Mouse (Mus musculus) right cerebral cortex, postnatal 36 days (tissue): Measurements from ENCODE around the gene Stmnd1.
"Not testable (repeated sequence)": the region's sequence is repeated elsewhere in the genome, so short reads cannot be mapped to it uniquely, and the experiment has no call there.

ENCODE experiments used
- DNase-seq, 2 experiments: peaks; one replicate each; pipeline ENCODE4 v3.0.0; 2022; ENCODE audit warnings: low spot score in 2 of 2, mixed read lengths in 1 of 2

Gene Stmnd1

DNA sequence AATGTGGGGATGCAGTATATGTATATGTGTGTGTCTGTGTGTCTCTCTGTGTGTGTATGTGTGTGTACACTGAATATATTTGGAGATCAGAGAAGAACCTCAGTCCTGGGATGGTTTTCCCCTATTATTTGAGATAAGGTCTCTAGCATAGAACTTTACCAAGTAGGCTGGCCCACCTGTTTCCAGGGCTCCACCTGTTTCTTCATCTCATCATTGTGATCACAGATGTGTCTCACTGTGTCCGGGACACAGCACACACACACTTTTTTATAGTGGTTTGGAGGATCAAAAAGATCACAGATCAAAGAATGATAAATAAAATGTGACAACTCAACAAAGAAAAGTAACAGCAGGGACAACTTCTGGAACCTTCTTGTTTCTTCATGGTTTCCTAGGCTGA is 17.0 kb downstream of the Stmnd1 start:
- no peak for DNase-seq

DNA sequence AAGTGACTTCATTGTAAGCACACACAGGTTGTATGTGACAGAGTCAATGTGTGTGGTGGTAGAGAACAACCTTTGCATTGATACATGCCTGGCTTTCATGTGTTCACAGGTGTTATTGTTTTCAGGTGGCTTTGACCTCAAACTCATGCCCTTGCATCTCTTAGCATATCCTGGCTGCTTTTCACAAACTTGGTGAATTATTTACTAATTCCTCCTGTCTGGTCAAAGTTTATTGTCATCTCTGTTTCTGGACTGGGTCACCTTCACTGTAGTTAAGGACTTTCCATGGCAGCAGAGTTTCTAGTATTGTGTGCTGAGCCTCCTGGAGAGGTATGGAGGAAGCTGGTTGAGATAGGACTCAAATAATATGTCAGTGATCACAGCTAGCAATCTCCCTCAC is 20.8 kb downstream of the Stmnd1 start:
- DNase-seq: no peak

DNA sequence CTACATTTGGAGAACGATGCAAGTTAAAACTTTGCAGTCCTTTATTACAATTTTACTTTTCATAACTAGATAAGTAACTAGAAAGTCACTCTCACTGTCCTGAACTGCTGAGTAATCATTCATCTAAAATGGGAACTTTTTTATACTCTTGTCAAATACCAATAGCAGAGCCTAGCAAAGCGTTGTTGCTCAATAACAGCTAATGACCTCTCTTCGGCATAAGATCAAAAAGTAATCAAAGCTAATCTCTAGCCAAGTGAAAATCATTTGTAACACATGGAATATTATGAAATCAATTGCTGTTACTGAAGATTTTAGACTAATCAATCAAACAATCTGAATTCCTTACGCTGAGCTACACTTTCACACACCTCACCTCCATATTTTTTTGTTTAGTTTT is 24.2 kb downstream of the Stmnd1 start:
- no peak for DNase-seq

- DNase-seq: peak; percentile 39 to 46
These were observed 37.3 kb downstream of the Stmnd1 start for GRCm38 (mm10) chr13:46310790-46311189.

- DNase-seq: no peak
These were observed 39.7 kb downstream of the Stmnd1 start for GRCm38 (mm10) chr13:46313176-46313575.

DNA sequence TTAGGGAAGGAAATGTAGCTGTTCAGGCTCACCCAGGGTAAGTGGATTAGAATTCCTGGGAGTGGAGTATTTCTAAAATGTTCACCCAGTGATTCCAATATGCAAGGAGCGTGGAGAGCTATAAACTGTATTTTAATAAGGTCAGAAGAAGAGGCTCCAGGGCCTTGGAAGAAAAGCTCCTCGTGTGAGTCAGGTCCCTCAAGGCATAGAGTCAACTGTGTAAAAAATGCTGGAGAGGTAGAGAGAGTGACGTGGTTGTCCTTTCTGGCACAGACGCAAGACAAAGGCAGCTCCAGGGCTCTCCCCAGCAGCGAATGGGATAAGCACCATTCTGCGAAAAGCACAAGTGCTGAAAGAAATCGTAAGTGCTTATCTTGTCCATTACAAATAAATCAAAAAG is 41.6 kb downstream of the Stmnd1 start:
- no peak for DNase-seq

- DNase-seq: no peak
These were observed 52.9 kb downstream of the Stmnd1 start for GRCm38 (mm10) chr13:46326351-46326985.

DNA sequence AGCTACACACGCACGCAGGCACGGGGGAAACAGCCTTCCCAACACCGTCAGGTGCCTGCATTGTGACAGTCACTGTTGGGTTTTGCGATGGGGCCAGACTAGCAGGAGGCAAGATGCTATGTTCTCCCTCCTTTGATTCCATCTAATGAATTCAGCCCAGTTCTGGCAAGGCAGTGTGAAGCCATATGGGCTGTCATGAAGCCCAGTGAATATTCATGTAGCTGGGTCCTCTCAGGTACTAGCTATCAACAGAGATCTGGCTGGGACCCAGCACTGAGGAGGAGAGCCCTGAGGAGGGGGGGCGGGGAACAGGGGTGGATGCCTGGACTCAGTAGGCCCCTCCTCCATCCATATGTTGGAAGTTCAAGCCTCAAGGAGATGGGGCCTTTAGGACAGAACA is 61.5 kb downstream of the Stmnd1 start:
- peak; percentile 57 to 71 for DNase-seq

DNA sequence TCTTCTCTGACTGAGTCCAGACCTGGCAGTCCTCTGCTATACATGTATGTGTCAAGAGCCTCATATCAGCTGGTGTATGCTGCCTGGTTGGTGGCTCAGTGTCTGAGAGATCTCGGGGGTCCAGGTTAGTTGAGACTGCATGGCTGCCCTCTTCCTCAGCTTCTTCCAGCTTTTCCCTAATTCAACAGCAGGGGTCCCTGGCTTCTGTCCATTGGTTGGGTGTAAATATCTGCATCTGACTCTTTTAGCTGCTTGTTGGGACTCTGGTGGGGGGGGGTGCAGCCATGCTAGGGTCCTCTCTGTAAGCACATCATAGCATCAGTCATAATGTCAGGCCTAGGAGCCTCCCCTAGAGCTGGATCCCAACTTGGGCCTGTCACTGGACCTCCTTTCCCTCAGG is 62.8 kb downstream of the Stmnd1 start:
- not testable (repeated sequence) for DNase-seq

- no peak for DNase-seq
These were observed 64.3 kb downstream of the Stmnd1 start for GRCm38 (mm10) chr13:46337791-46338190.

GRCm38 (mm10) chr13:46339954-46340353 is 66.4 kb downstream of the Stmnd1 start:
- no peak for DNase-seq

DNA sequence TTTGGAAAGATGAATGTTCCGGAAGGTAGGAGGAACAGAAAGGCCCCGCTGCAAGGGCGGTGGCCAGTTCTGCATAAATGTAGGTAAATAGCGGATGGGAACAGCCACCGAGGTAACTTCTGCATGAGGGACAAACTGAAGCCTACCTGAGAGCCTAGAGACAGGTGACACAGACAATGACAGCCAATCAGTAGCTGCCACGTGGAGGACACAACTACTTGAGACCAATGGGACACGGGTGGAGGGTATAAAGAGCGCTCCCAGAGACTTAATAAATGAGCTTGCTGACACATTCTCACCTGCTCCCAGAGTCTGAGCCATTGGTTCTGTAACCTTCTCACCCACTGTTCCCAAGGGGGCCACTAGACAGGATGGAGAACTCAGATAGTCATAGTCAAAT is 67.1 kb downstream of the Stmnd1 start:
- no peak for DNase-seq

- no peak for DNase-seq
These were observed 67.9 kb downstream of the Stmnd1 start for GRCm38 (mm10) chr13:46341419-46341818.

- peak; percentile 36 to 43 for DNase-seq
These were observed 69.7 kb downstream of the Stmnd1 start for GRCm38 (mm10) chr13:46343226-46343625.

GRCm38 (mm10) chr13:46346830-46347512 is 73.5 kb downstream of the Stmnd1 start:
- DNase-seq: no peak

- no peak for DNase-seq
These were observed 76.1 kb downstream of the Stmnd1 start for GRCm38 (mm10) chr13:46349664-46350063.
